Comparison of ENCODE assay signal across 21 mouse cellular contexts in genomic region chr8:120318476-120318991, GRCm38 (mm10).
DNase-seq lines count a peak whose midpoint lies in the region; ATAC-seq lines count a peak whose summit lies in the region.
"Had no signal": no experiment of that assay in that cellular context is flagged by ENCODE, and none has a peak within 500 bp of the region (broad histone marks: within the 10 kb centered on the region; RNA-seq: fewer than 3 reads in every experiment).

No protein-coding gene starts in this region.

- no peak for ATAC-seq in forebrain, embryonic 16.5 days
- no peak for ATAC-seq in midbrain, embryonic 13.5 days
- no peak for ATAC-seq in midbrain, embryonic 15.5 days (replicated peaks)
- ATAC-seq: hindbrain, embryonic 16.5 days had no signal

- no peaks in the 10 kb centered on the region for H3K9me3 ChIP-seq in forebrain, embryonic 10.5 days
- H3K9me3 ChIP-seq in forebrain, embryonic 16.5 days (ENCODE audit: control insufficient read depth, low read length), result no peaks in the 10 kb centered on the region
- H3K9me3 ChIP-seq in midbrain, embryonic 13.5 days, result no peaks in the 10 kb centered on the region
- H3K9me3 ChIP-seq in midbrain, embryonic 15.5 days, result no peaks in the 10 kb centered on the region
- H3K9me3 ChIP-seq: embryonic facial prominence, embryonic 12.5 days; limb, embryonic 15.5 days; neural tube, embryonic 13.5 days had no signal

- no peak overlapping the region for H3K9ac ChIP-seq in forebrain, embryonic 16.5 days (replicated peaks; ENCODE audit: low read depth, low read length)
- no peak overlapping the region for H3K9ac ChIP-seq in midbrain, embryonic 13.5 days (replicated peaks)
- H3K9ac ChIP-seq in midbrain, embryonic 15.5 days, result no peak overlapping the region
- H3K9ac ChIP-seq: embryonic facial prominence, embryonic 12.5 days; limb, embryonic 15.5 days; neural tube, embryonic 13.5 days had no signal

- peaks cover 52% of the 10 kb centered on the region for H3K27me3 ChIP-seq in forebrain, embryonic 10.5 days (ENCODE audit: poor library complexity, severe bottlenecking)
- H3K27me3 ChIP-seq in forebrain, embryonic 16.5 days (replicated peaks; ENCODE audit: control insufficient read depth, insufficient read depth, low read length), result no peaks in the 10 kb centered on the region
- H3K27me3 ChIP-seq in midbrain, embryonic 13.5 days, result 0 out of 2 replicates have a peak, but pooled peaks cover 6% of the 10 kb centered on the region
- no peaks in the 10 kb centered on the region for H3K27me3 ChIP-seq in midbrain, embryonic 15.5 days (replicated peaks)
- H3K27me3 ChIP-seq: embryonic facial prominence, embryonic 12.5 days; limb, embryonic 15.5 days; neural tube, embryonic 13.5 days had no signal

- peak overlapping the region; percentile 67 for H3K27ac ChIP-seq in forebrain, embryonic 10.5 days
- no peak overlapping the region for H3K27ac ChIP-seq in forebrain, embryonic 16.5 days (ENCODE audit: low read length)
- 0 out of 2 replicates have a peak overlapping the region, but pooled peaks have one; percentile 35 for H3K27ac ChIP-seq in midbrain, embryonic 13.5 days
- H3K27ac ChIP-seq in midbrain, embryonic 15.5 days, result no peak overlapping the region
- H3K27ac ChIP-seq: embryonic facial prominence, embryonic 12.5 days; neural tube, embryonic 13.5 days had no signal

- H3K4me1 ChIP-seq in forebrain, embryonic 10.5 days, result peaks cover 67% of the 10 kb centered on the region
- peaks cover 18% of the 10 kb centered on the region for H3K4me1 ChIP-seq in forebrain, embryonic 16.5 days (replicated peaks; ENCODE audit: control insufficient read depth, insufficient read depth, low read length)
- peaks cover 41% of the 10 kb centered on the region for H3K4me1 ChIP-seq in midbrain, embryonic 13.5 days (replicated peaks)
- peaks cover 23% of the 10 kb centered on the region for H3K4me1 ChIP-seq in midbrain, embryonic 15.5 days

- no peak for DNase-seq in forebrain, embryonic 10.5 days (ENCODE audit: extremely low spot score, low spot score)
- peak; percentile 67 for DNase-seq in adrenal gland, postnatal 14 days
- DNase-seq in retina, postnatal 1 day, result peak; percentile 57
- no peak for DNase-seq in kidney, postnatal 25 days
- DNase-seq in right cerebral cortex, postnatal 4 days, result no peak
- DNase-seq: B cell, adult 2 months; cerebellum, adult 11 months; gastrocnemius, postnatal 14 days; heart, adult 18-20 months; heart, postnatal 36 days; kidney, postnatal 4 days; lung, postnatal 10 days; right cerebral cortex, postnatal 14 days; thymus, adult 2 months had no signal

- H3K36me3 ChIP-seq in forebrain, embryonic 10.5 days (replicated peaks), result no peaks in the 10 kb centered on the region
- H3K36me3 ChIP-seq in forebrain, embryonic 16.5 days (ENCODE audit: control insufficient read depth, insufficient read depth), result no peaks in the 10 kb centered on the region
- H3K36me3 ChIP-seq in midbrain, embryonic 13.5 days, result no peaks in the 10 kb centered on the region
- no peaks in the 10 kb centered on the region for H3K36me3 ChIP-seq in midbrain, embryonic 15.5 days (replicated peaks)
- H3K36me3 ChIP-seq: embryonic facial prominence, embryonic 12.5 days; limb, embryonic 15.5 days; neural tube, embryonic 13.5 days had no signal

- H3K4me2 ChIP-seq in forebrain, embryonic 16.5 days (ENCODE audit: low read length), result no peak overlapping the region
- no peak overlapping the region for H3K4me2 ChIP-seq in midbrain, embryonic 13.5 days (replicated peaks)
- no peak overlapping the region for H3K4me2 ChIP-seq in midbrain, embryonic 15.5 days
- H3K4me2 ChIP-seq: embryonic facial prominence, embryonic 12.5 days; limb, embryonic 15.5 days; neural tube, embryonic 13.5 days had no signal

- H3K4me3 ChIP-seq in forebrain, embryonic 10.5 days, result no peak overlapping the region
- H3K4me3 ChIP-seq in forebrain, embryonic 16.5 days (replicated peaks; ENCODE audit: low read length), result no peak overlapping the region
- no peak overlapping the region for H3K4me3 ChIP-seq in midbrain, embryonic 13.5 days (replicated peaks)
- no peak overlapping the region for H3K4me3 ChIP-seq in midbrain, embryonic 15.5 days
- H3K4me3 ChIP-seq: embryonic facial prominence, embryonic 12.5 days; limb, embryonic 15.5 days; neural tube, embryonic 13.5 days had no signal

- WGBS in forebrain, embryonic 10.5 days, result 71% methylated on average over 12 of the region's 12 CpGs
- 61% methylated on average over 12 of the region's 12 CpGs for WGBS in forebrain, embryonic 16.5 days
- 56% methylated on average over 12 of the region's 12 CpGs for WGBS in midbrain, embryonic 13.5 days
- WGBS in midbrain, embryonic 15.5 days, result 54% methylated on average over 12 of the region's 12 CpGs

Comparison
In these comparisons a context has a peak if more than half of its experiments do, and no peak if none do; other contexts are left out.
1. H3K27ac ChIP-seq: peak in forebrain, embryonic 10.5 days (single experiment) and midbrain, embryonic 13.5 days (single experiment); none in forebrain, embryonic 16.5 days (single experiment) and midbrain, embryonic 15.5 days (single experiment).
2. DNase-seq: peak in adrenal gland, postnatal 14 days (single experiment) and retina, postnatal 1 day (single experiment); none in forebrain, embryonic 10.5 days (single experiment), kidney, postnatal 25 days (0 of 2) and right cerebral cortex, postnatal 4 days (single experiment).